16 mouse cellular contexts compared by ENCODE assay signal in genomic region chr6:118567816-118568215, GRCm38 (mm10).
"Had no signal": no experiment of that assay in that cellular context is flagged by ENCODE, and none has a peak within 500 bp of the region (broad histone marks: within the 10 kb centered on the region; RNA-seq: fewer than 3 reads in every experiment).

No protein-coding gene starts in this region.

- DNase-seq: cerebellum, adult 8-10 months; cerebellum, adult 9-10 months; cerebellum, adult 9-11 months; cerebellum, postnatal 10 days; cerebellum, postnatal 14 days; cerebellum, postnatal 25 days; cerebellum, postnatal 36 days; embryo, embryonic 11 days; forebrain, postnatal 0 days; gastrocnemius, adult 2 months; gastrocnemius, postnatal 10 days; gastrocnemius, postnatal 14 days; gastrocnemius, postnatal 25 days; gastrocnemius, postnatal 36 days; heart, adult 18-20 months; heart, adult 2 months had no signal
